In the genomic region with DNA sequence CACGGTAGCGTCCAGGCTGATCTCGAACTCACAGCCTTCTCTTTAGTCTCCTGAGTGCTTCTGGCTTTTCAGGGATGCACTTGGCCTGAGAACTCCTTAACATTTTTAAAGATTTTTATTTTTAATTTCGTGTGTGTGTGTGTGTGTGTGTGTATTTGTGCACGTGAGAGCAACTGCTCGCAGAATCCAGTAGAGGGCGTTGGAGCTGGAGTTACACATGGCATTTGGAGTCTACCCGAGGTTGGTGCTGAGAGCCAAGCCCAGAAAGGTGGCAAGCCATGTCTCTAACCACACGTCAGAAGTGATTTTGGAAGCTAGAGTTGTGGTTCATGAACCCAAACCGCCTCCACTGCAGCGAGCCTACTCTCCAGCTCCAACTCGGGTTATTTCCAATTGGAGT, we compare ENCODE assay signal across 8 mouse cellular contexts. TPM values are rescaled to one million over a fixed set of nuclear protein-coding genes. Genes with fewer than 3 reads are reported as not detected.
A peak's percentile ranks its signal among the peaks of the same experiment; 100 is the strongest.
DNase-seq lines count a peak whose midpoint lies in the region; ATAC-seq and TF ChIP-seq lines count a peak whose summit lies in the region.

No protein-coding gene starts in this region.

- no peak for DNase-seq in cerebellum, adult 2 months
- DNase-seq in cerebellum, postnatal 36 days: no peak
- DNase-seq in thymus, postnatal 0 days (ENCODE audit: low spot score): peak; percentile 27
- no peak for DNase-seq in thymus, postnatal 4 days
- no peak for DNase-seq in gastrocnemius, postnatal 36 days
- no peak for DNase-seq in cerebellum, adult 11 months

- H3K36me3 ChIP-seq in intestine, embryonic 15.5 days: peaks cover 16% of the 10 kb centered on the region
- peaks cover 20% of the 10 kb centered on the region for H3K36me3 ChIP-seq in neural tube, embryonic 12.5 days

- no peak for TF ChIP-seq POLR2A in cerebellum, adult 2 months (IDR thresholded peaks at IDR 0.05; ENCODE audit: borderline replicate concordance, insufficient read depth, low read length)

- no peak for ATAC-seq in intestine, embryonic 15.5 days
- no peak for ATAC-seq in neural tube, embryonic 12.5 days (ENCODE audit: low FRiP score, low read depth)

- H3K4me2 ChIP-seq in intestine, embryonic 15.5 days (replicated peaks): peak overlapping the region; percentile 83
- H3K4me2 ChIP-seq in neural tube, embryonic 12.5 days (replicated peaks): peak overlapping the region; percentile 89

- peaks cover 7% of the 10 kb centered on the region; the same call in 1 of the 2 replicates for H3K4me1 ChIP-seq in cerebellum, adult 2 months (ENCODE audit: control insufficient read depth, insufficient read depth, low read length)
- H3K4me1 ChIP-seq in intestine, embryonic 15.5 days (replicated peaks): peaks cover 5% of the 10 kb centered on the region; the same call in 1 of the 2 replicates
- H3K4me1 ChIP-seq in neural tube, embryonic 12.5 days: peaks cover 6% of the 10 kb centered on the region

- H3K27ac ChIP-seq in cerebellum, adult 2 months (ENCODE audit: insufficient read depth, low read length): 0 out of 2 replicates have a peak overlapping the region, but pooled peaks have one; percentile 14
- H3K27ac ChIP-seq in intestine, embryonic 15.5 days: no peak overlapping the region
- H3K27ac ChIP-seq in neural tube, embryonic 12.5 days: no peak overlapping the region

- no peaks in the 10 kb centered on the region for H3K9me3 ChIP-seq in intestine, embryonic 15.5 days
- no peaks in the 10 kb centered on the region for H3K9me3 ChIP-seq in neural tube, embryonic 12.5 days

- H3K27me3 ChIP-seq in cerebellum, adult 2 months (ENCODE audit: control insufficient read depth, insufficient read depth, low read length): no peaks in the 10 kb centered on the region
- H3K27me3 ChIP-seq in intestine, embryonic 15.5 days (replicated peaks): no peaks in the 10 kb centered on the region
- H3K27me3 ChIP-seq in neural tube, embryonic 12.5 days (replicated peaks): no peaks in the 10 kb centered on the region

- WGBS in cerebellum, adult 2 months: 42% methylated on average over 12 of the region's 12 CpGs
- WGBS in intestine, embryonic 15.5 days: 45% methylated on average over 12 of the region's 12 CpGs
- 49% methylated on average over 12 of the region's 12 CpGs for WGBS in neural tube, embryonic 12.5 days

- H3K4me3 ChIP-seq in cerebellum, adult 2 months (replicated peaks; ENCODE audit: insufficient read depth, low read depth, low read length): peak overlapping the region; percentile 65
- peak overlapping the region; percentile 87 for H3K4me3 ChIP-seq in intestine, embryonic 15.5 days (replicated peaks)
- H3K4me3 ChIP-seq in neural tube, embryonic 12.5 days: peak overlapping the region; percentile 85

- peak overlapping the region; percentile 92 for H3K9ac ChIP-seq in intestine, embryonic 15.5 days
- H3K9ac ChIP-seq in neural tube, embryonic 12.5 days: peak overlapping the region; percentile 86

- intact Hi-C loops in gastrocnemius, postnatal 36 days (cut with DNase I): loop anchor here (5.0 kb wide), 1 partner anchor 239 kb away; no protein-coding TSS in a partner anchor

- TF ChIP-seq CTCF in cerebellum, adult 2 months (IDR thresholded peaks at IDR 0.05; ENCODE audit: borderline replicate concordance, insufficient read depth, low read depth, low read length): peak; percentile 2; the same call in 1 of the 2 replicates

RNA-seq across cellular contexts. Expression of gene Jagn1, which starts 0.7 kb away (rescaled TPM):
- 58.4 and 61.0 TPM in 2 replicates for polyA plus RNA-seq in cerebellum, adult 2 months (2012; rRNA removed)
- 69.1 and 70.6 TPM in 2 replicates for polyA plus RNA-seq in thymus, postnatal 0 days (2015; fragmentation: Nextera tagmentation; extraction: Ambion mirVana)
- polyA plus RNA-seq in intestine, embryonic 15.5 days (2015; fragmentation: Nextera tagmentation; extraction: Ambion mirVana): 83.8 and 87.7 TPM in 2 replicates
- 78.0 and 81.3 TPM in 2 replicates for polyA plus RNA-seq in neural tube, embryonic 12.5 days (2016; fragmentation: Nextera tagmentation; extraction: Ambion mirVana)
- 10 to 100 TPM; 24.8 to 27.9 TPM for total RNA-seq in gastrocnemius, postnatal 36 days (2021)

RNA-seq across cellular contexts. Expression of gene Cidec, which starts 7.5 kb away (rescaled TPM):
- 0.10 and 0.30 TPM in 2 replicates for polyA plus RNA-seq in cerebellum, adult 2 months (2012; rRNA removed)
- polyA plus RNA-seq in thymus, postnatal 0 days (2015; fragmentation: Nextera tagmentation; extraction: Ambion mirVana): 0.37 and 1.5 TPM in 2 replicates
- 11.8 and 12.8 TPM in 2 replicates for polyA plus RNA-seq in intestine, embryonic 15.5 days (2015; fragmentation: Nextera tagmentation; extraction: Ambion mirVana)
- not detected in 2 replicates for polyA plus RNA-seq in neural tube, embryonic 12.5 days (2016; fragmentation: Nextera tagmentation; extraction: Ambion mirVana)
- 10 to 100 TPM in 1 of 2 experiments, 1 to 10 TPM in 1; 3.7 to 14.3 TPM for total RNA-seq in gastrocnemius, postnatal 36 days (2021)

RNA-seq across cellular contexts. Expression of gene Il17re, which starts 15.2 kb away (rescaled TPM):
- 4.8 and 9.2 TPM in 2 replicates for polyA plus RNA-seq in cerebellum, adult 2 months (2012; rRNA removed)
- 6.0 and 7.9 TPM in 2 replicates for polyA plus RNA-seq in thymus, postnatal 0 days (2015; fragmentation: Nextera tagmentation; extraction: Ambion mirVana)
- 7.8 and 8.4 TPM in 2 replicates for polyA plus RNA-seq in intestine, embryonic 15.5 days (2015; fragmentation: Nextera tagmentation; extraction: Ambion mirVana)
- polyA plus RNA-seq in neural tube, embryonic 12.5 days (2016; fragmentation: Nextera tagmentation; extraction: Ambion mirVana): 0.73 and 1.6 TPM in 2 replicates
- under 1 TPM; 0.13 to 0.15 TPM for total RNA-seq in gastrocnemius, postnatal 36 days (2021)

RNA-seq across cellular contexts. Expression of gene Rpusd3, which starts 24.0 kb away (rescaled TPM):
- 37.4 and 45.9 TPM in 2 replicates for polyA plus RNA-seq in cerebellum, adult 2 months (2012; rRNA removed)
- 25.3 and 26.7 TPM in 2 replicates for polyA plus RNA-seq in thymus, postnatal 0 days (2015; fragmentation: Nextera tagmentation; extraction: Ambion mirVana)
- polyA plus RNA-seq in intestine, embryonic 15.5 days (2015; fragmentation: Nextera tagmentation; extraction: Ambion mirVana): 24.3 and 25.6 TPM in 2 replicates
- 18.7 and 29.3 TPM in 2 replicates for polyA plus RNA-seq in neural tube, embryonic 12.5 days (2016; fragmentation: Nextera tagmentation; extraction: Ambion mirVana)
- 1 to 10 TPM; 8.1 to 8.9 TPM for total RNA-seq in gastrocnemius, postnatal 36 days (2021)

RNA-seq across cellular contexts. Expression of gene Il17rc, which starts 28.1 kb away (rescaled TPM):
- 6.6 and 7.5 TPM in 2 replicates for polyA plus RNA-seq in cerebellum, adult 2 months (2012; rRNA removed)
- polyA plus RNA-seq in thymus, postnatal 0 days (2015; fragmentation: Nextera tagmentation; extraction: Ambion mirVana): 5.0 and 6.5 TPM in 2 replicates
- 26.6 and 27.2 TPM in 2 replicates for polyA plus RNA-seq in intestine, embryonic 15.5 days (2015; fragmentation: Nextera tagmentation; extraction: Ambion mirVana)
- 2.4 and 3.0 TPM in 2 replicates for polyA plus RNA-seq in neural tube, embryonic 12.5 days (2016; fragmentation: Nextera tagmentation; extraction: Ambion mirVana)
- total RNA-seq in gastrocnemius, postnatal 36 days (2021): 1 to 10 TPM; 3.8 to 5.1 TPM
